Comparison of ENCODE assay signal across 27 mouse cellular contexts in genomic region chr5:145118005-145118404, GRCm38 (mm10). TPM values are rescaled to one million over a fixed set of nuclear protein-coding genes. Genes with fewer than 3 reads are reported as not detected.
DNase-seq lines count a peak whose midpoint lies in the region; ATAC-seq and TF ChIP-seq lines count a peak whose summit lies in the region.
"Had no signal": no experiment of that assay in that cellular context is flagged by ENCODE, and none has a peak within 500 bp of the region (broad histone marks: within the 10 kb centered on the region; RNA-seq: fewer than 3 reads in every experiment).

No protein-coding gene starts in this region.

- DNase-seq in adrenal gland, postnatal 14 days = peak; percentile 54
- no peak for DNase-seq in adrenal gland, adult 8-10 months
- peak; percentile 19 for DNase-seq in kidney, adult 18-20 months
- DNase-seq in kidney, adult 11 months = no peak
- DNase-seq in kidney, postnatal 14 days = peak; percentile 30
- no peak for DNase-seq in ovary, postnatal 14 days (ENCODE audit: low spot score)
- DNase-seq in forebrain, postnatal 0 days = no peak
- DNase-seq: cerebellum, adult 18-20 months; cerebellum, postnatal 36 days; layer of hippocampus, adult 9-11 months; right cerebral cortex, postnatal 25 days; thymus, postnatal 36 days had no signal

- no peak overlapping the region for H3K9ac ChIP-seq in kidney, embryonic 15.5 days
- no peak overlapping the region for H3K9ac ChIP-seq in forebrain, postnatal 0 days
- H3K9ac ChIP-seq: embryonic facial prominence, embryonic 15.5 days; heart, embryonic 15.5 days; hindbrain, embryonic 13.5 days; midbrain, embryonic 15.5 days; neural tube, embryonic 15.5 days had no signal

- H3K4me3 ChIP-seq in kidney, embryonic 15.5 days (replicated peaks) = no peak overlapping the region
- H3K4me3 ChIP-seq in forebrain, postnatal 0 days (ENCODE audit: low read depth, low read length) = no peak overlapping the region
- H3K4me3 ChIP-seq: embryonic facial prominence, embryonic 15.5 days; heart, embryonic 15.5 days; hindbrain, embryonic 13.5 days; midbrain, embryonic 15.5 days; neural tube, embryonic 15.5 days had no signal

- H3K36me3 ChIP-seq in kidney, embryonic 15.5 days = peaks cover 15% of the 10 kb centered on the region
- H3K36me3 ChIP-seq in forebrain, postnatal 0 days (ENCODE audit: insufficient read depth) = no peaks in the 10 kb centered on the region
- H3K36me3 ChIP-seq: midbrain, embryonic 15.5 days; neural tube, embryonic 15.5 days had no signal

- no peak overlapping the region for H3K4me2 ChIP-seq in kidney, embryonic 15.5 days
- H3K4me2 ChIP-seq in forebrain, postnatal 0 days (ENCODE audit: low read depth) = no peak overlapping the region
- H3K4me2 ChIP-seq: embryonic facial prominence, embryonic 15.5 days; heart, embryonic 15.5 days; hindbrain, embryonic 13.5 days; liver, embryonic 11.5 days; midbrain, embryonic 15.5 days; neural tube, embryonic 15.5 days had no signal

- 0 out of 2 replicates have a peak overlapping the region, but pooled peaks have one; percentile 29 for H3K27ac ChIP-seq in kidney, embryonic 15.5 days
- H3K27ac ChIP-seq in forebrain, postnatal 0 days (ENCODE audit: low read depth, low read length) = no peak overlapping the region
- H3K27ac ChIP-seq: embryonic facial prominence, embryonic 15.5 days; hindbrain, embryonic 13.5 days; midbrain, embryonic 15.5 days; neural tube, embryonic 15.5 days had no signal

- no peak for TF ChIP-seq CTCF in forebrain, postnatal 0 days (IDR thresholded peaks at IDR 0.05; ENCODE audit: low read depth)

- no peaks in the 10 kb centered on the region for H3K9me3 ChIP-seq in kidney, embryonic 15.5 days (replicated peaks)
- H3K9me3 ChIP-seq in forebrain, postnatal 0 days (ENCODE audit: low read length) = no peaks in the 10 kb centered on the region
- H3K9me3 ChIP-seq: embryonic facial prominence, embryonic 15.5 days; heart, embryonic 15.5 days; hindbrain, embryonic 13.5 days; midbrain, embryonic 15.5 days; neural tube, embryonic 15.5 days had no signal

- no peaks in the 10 kb centered on the region for H3K27me3 ChIP-seq in kidney, embryonic 15.5 days
- H3K27me3 ChIP-seq in forebrain, postnatal 0 days (ENCODE audit: insufficient read depth, low read length) = peaks cover 7% of the 10 kb centered on the region; the same call in 1 of the 2 replicates
- H3K27me3 ChIP-seq: CH12.LX; embryonic facial prominence, embryonic 15.5 days; heart, embryonic 15.5 days had no signal

- ATAC-seq in kidney, embryonic 15.5 days (replicated peaks; ENCODE audit: low FRiP score) = no peak
- no peak for ATAC-seq in forebrain, postnatal 0 days
- ATAC-seq: forebrain, embryonic 16.5 days; inflammation-experienced regulatory T-cells, adult 6 months; midbrain, embryonic 15.5 days had no signal

- 44% methylated on average over 6 of the region's 6 CpGs for WGBS in kidney, embryonic 15.5 days
- WGBS in forebrain, postnatal 0 days = 68% methylated on average over 6 of the region's 6 CpGs

- peaks cover 58% of the 10 kb centered on the region for H3K4me1 ChIP-seq in kidney, embryonic 15.5 days
- no peaks in the 10 kb centered on the region for H3K4me1 ChIP-seq in forebrain, postnatal 0 days (ENCODE audit: insufficient read depth)

RNA-seq across cellular contexts. Expression of gene Arpc1b, which starts 4.0 kb away (rescaled TPM):
- 205 and 257 TPM in 2 replicates for total RNA-seq in adrenal gland, postnatal 14 days (2021)
- 100 to 1,000 TPM; 185 to 202 (median 191) TPM for total RNA-seq in adrenal gland, adult 8-10 months (2022)
- polyA plus RNA-seq in kidney, embryonic 15.5 days (2015; fragmentation: Nextera tagmentation; extraction: Ambion mirVana) = 294 and 313 TPM in 2 replicates
- 28.6 and 34.2 TPM in 2 replicates for total RNA-seq in forebrain, postnatal 0 days (2014; rRNA removed)
- 59.9 and 67.1 TPM in 2 replicates for polyA plus RNA-seq in forebrain, postnatal 0 days (2015; fragmentation: Nextera tagmentation; extraction: Ambion mirVana)

RNA-seq across cellular contexts. Expression of gene Pdap1, which starts 22.0 kb away (rescaled TPM):
- total RNA-seq in adrenal gland, postnatal 14 days (2021) = 101 and 108 TPM in 2 replicates
- total RNA-seq in adrenal gland, adult 8-10 months (2022) = 10 to 100 TPM; 60.2 to 98.3 (median 79.4) TPM
- 104 and 106 TPM in 2 replicates for polyA plus RNA-seq in kidney, embryonic 15.5 days (2015; fragmentation: Nextera tagmentation; extraction: Ambion mirVana)
- 65.9 and 66.4 TPM in 2 replicates for total RNA-seq in forebrain, postnatal 0 days (2014; rRNA removed)
- 135 and 140 TPM in 2 replicates for polyA plus RNA-seq in forebrain, postnatal 0 days (2015; fragmentation: Nextera tagmentation; extraction: Ambion mirVana)

RNA-seq across cellular contexts. Expression of gene Bud31, which starts 22.2 kb away (rescaled TPM):
- total RNA-seq in adrenal gland, postnatal 14 days (2021) = 106 and 112 TPM in 2 replicates
- total RNA-seq in adrenal gland, adult 8-10 months (2022) = 10 to 100 TPM; 93.0 to 98.7 (median 95.5) TPM
- polyA plus RNA-seq in kidney, embryonic 15.5 days (2015; fragmentation: Nextera tagmentation; extraction: Ambion mirVana) = 196 TPM in 2 replicates
- total RNA-seq in forebrain, postnatal 0 days (2014; rRNA removed) = 127 and 138 TPM in 2 replicates
- polyA plus RNA-seq in forebrain, postnatal 0 days (2015; fragmentation: Nextera tagmentation; extraction: Ambion mirVana) = 166 and 206 TPM in 2 replicates

RNA-seq across cellular contexts. Expression of gene Kpna7, which starts 34.2 kb away (rescaled TPM):
- not detected in 2 replicates for total RNA-seq in adrenal gland, postnatal 14 days (2021)
- not detected for total RNA-seq in adrenal gland, adult 8-10 months (2022)
- not detected in 2 replicates for polyA plus RNA-seq in kidney, embryonic 15.5 days (2015; fragmentation: Nextera tagmentation; extraction: Ambion mirVana)
- 0.46 TPM in 1 of 2 replicates, not detected in the other for total RNA-seq in forebrain, postnatal 0 days (2014; rRNA removed)
- not detected in 2 replicates for polyA plus RNA-seq in forebrain, postnatal 0 days (2015; fragmentation: Nextera tagmentation; extraction: Ambion mirVana)
- total RNA-seq: CH12.LX; megakaryocyte-erythroid progenitor cell, adult 5-6 weeks had no signal
- polyA plus RNA-seq: embryonic facial prominence, embryonic 15.5 days; forebrain, embryonic 16.5 days; gonadal fat pad, adult 2 months; heart, embryonic 15.5 days; hindbrain, embryonic 13.5 days; inflammation-experienced regulatory T-cells, adult 6 months; midbrain, embryonic 15.5 days; myocyte; neural tube, embryonic 15.5 days; spleen, adult 2 months; stomach, embryonic 14.5 days had no signal

RNA-seq across cellular contexts. Expression of gene Arpc1a, which starts 34.4 kb away (rescaled TPM):
- 101 and 105 TPM in 2 replicates for total RNA-seq in adrenal gland, postnatal 14 days (2021)
- 100 to 1,000 TPM; 127 to 148 (median 140) TPM for total RNA-seq in adrenal gland, adult 8-10 months (2022)
- 138 and 140 TPM in 2 replicates for polyA plus RNA-seq in kidney, embryonic 15.5 days (2015; fragmentation: Nextera tagmentation; extraction: Ambion mirVana)
- total RNA-seq in forebrain, postnatal 0 days (2014; rRNA removed) = 146 and 156 TPM in 2 replicates
- polyA plus RNA-seq in forebrain, postnatal 0 days (2015; fragmentation: Nextera tagmentation; extraction: Ambion mirVana) = 246 and 273 TPM in 2 replicates

Comparison
In these comparisons a context has a peak if more than half of its experiments do, and no peak if none do; other contexts are left out.
1. DNase-seq: peak in adrenal gland, postnatal 14 days (single experiment), kidney, adult 18-20 months (single experiment) and kidney, postnatal 14 days (single experiment); none in adrenal gland, adult 8-10 months (single experiment), kidney, adult 11 months (single experiment), ovary, postnatal 14 days (single experiment) and forebrain, postnatal 0 days (single experiment).